Mouse (Mus musculus) bone marrow, adult 2 months (tissue): ENCODE measurements around the gene Arhgap5.

Experiments
- CTCF ChIP-seq: fragments of 200-500 bp; IDR thresholded peaks from 2 replicates; pipeline ENCODE4 v1.5.1; 2011; ENCODE audit warnings: low read length, control low read depth; ENCODE audit not compliant: control insufficient read depth, insufficient read depth
- POLR2A ChIP-seq: fragments of 200-500 bp; IDR thresholded peaks from 2 replicates; pipeline ENCODE4 v1.6.1; 2011; ENCODE audit warnings: low read depth, mild to moderate bottlenecking, control low read depth, low read length, borderline replicate concordance; ENCODE audit not compliant: control insufficient read depth

GRCm38 (mm10) chr12:52555188-52555876, 51.6 kb downstream of the Arhgap5 start:
- TF ChIP-seq CTCF (no peak), POLR2A (no peak)
